Mouse (Mus musculus): ENCODE results near the gene Olfr976. TPM values are rescaled to one million over a fixed set of nuclear protein-coding genes. Genes with fewer than 3 reads are reported as not detected.
"Not testable (repeated sequence)": the region's sequence is repeated elsewhere in the genome, so short reads cannot be mapped to it uniquely, and the experiment has no call there.

Gene Olfr976
- not detected in 2 replicates for polyA plus RNA-seq (2016; fragmentation: Nextera tagmentation; extraction: Ambion mirVana)

GRCm38 (mm10) chr9:39961033-39961432 lies at the start of gene Olfr976:
Olfr976 (minus strand) TSS chr9:39961133.
- not testable (repeated sequence) for H3K9me3 ChIP-seq; H3K27me3 ChIP-seq; H3K4me1 ChIP-seq (replicated peaks); H3K4me2 ChIP-seq; H3K27ac ChIP-seq; H3K4me3 ChIP-seq (replicated peaks); ATAC-seq (ENCODE audit: insufficient number of reproducible peaks, insufficient read depth, low FRiP score, low TSS enrichment, low read depth); H3K36me3 ChIP-seq; H3K9ac ChIP-seq (replicated peaks)
- 82% methylated on average over 8 of the region's 9 CpGs for WGBS

GRCm38 (mm10) chr9:40009482-40009881 lies 48.5 kb upstream of the Olfr976 start, which contains the start of gene Olfr980:
Olfr980 (minus strand) TSS chr9:40009582.
- Histone ChIP-seq H3K27ac (no peak within 1 kb of the TSS), H3K4me3 (replicated peaks) (no peak within 1 kb of the TSS), H3K4me1 (replicated peaks) (no peaks in the 10 kb centered on the region), H3K9me3 (no peaks in the 10 kb centered on the region), H3K27me3 (no peaks in the 10 kb centered on the region), H3K4me2 (no peak within 1 kb of the TSS), H3K9ac (replicated peaks) (no peak within 1 kb of the TSS), H3K36me3 (no peaks in the 10 kb centered on the region)
- WGBS = 85% methylated on average over 1 of the region's 1 CpGs
- no peak for ATAC-seq (ENCODE audit: insufficient number of reproducible peaks, insufficient read depth, low FRiP score, low TSS enrichment, low read depth)

- WGBS = 100% methylated on average over 1 of the region's 1 CpGs
- Histone ChIP-seq H3K9ac (replicated peaks) (no peak within 1 kb of the TSS), H3K36me3 (no peaks in the 10 kb centered on the region), H3K27ac (no peak within 1 kb of the TSS), H3K9me3 (no peaks in the 10 kb centered on the region), H3K4me3 (replicated peaks) (no peak within 1 kb of the TSS), H3K4me2 (no peak within 1 kb of the TSS), H3K4me1 (replicated peaks) (no peaks in the 10 kb centered on the region), H3K27me3 (no peaks in the 10 kb centered on the region)
- ATAC-seq (ENCODE audit: insufficient number of reproducible peaks, insufficient read depth, low FRiP score, low TSS enrichment, low read depth) = no peak
These were observed 42.4 kb upstream of the Olfr976 start, which contains the start of gene Olfr979 for GRCm38 (mm10) chr9:40003365-40003764. Olfr979 (minus strand) TSS chr9:40003465.

- Histone ChIP-seq H3K4me1 (replicated peaks) (no peaks in the 10 kb centered on the region), H3K36me3 (no peaks in the 10 kb centered on the region), H3K27ac (no peak within 1 kb of the TSS), H3K4me3 (replicated peaks) (no peak within 1 kb of the TSS), H3K4me2 (no peak within 1 kb of the TSS), H3K27me3 (no peaks in the 10 kb centered on the region), H3K9ac (replicated peaks) (no peak within 1 kb of the TSS), H3K9me3 (no peaks in the 10 kb centered on the region)
- ATAC-seq (ENCODE audit: insufficient number of reproducible peaks, insufficient read depth, low FRiP score, low TSS enrichment, low read depth) = no peak
- 86% methylated on average over 2 of the region's 2 CpGs for WGBS
These were observed 30.9 kb upstream of the Olfr976 start, which contains the start of gene Olfr978 for GRCm38 (mm10) chr9:39991813-39992212. Olfr978 (plus strand) TSS chr9:39992113.

- H3K4me1 ChIP-seq (replicated peaks); ATAC-seq (ENCODE audit: insufficient number of reproducible peaks, insufficient read depth, low FRiP score, low TSS enrichment, low read depth); H3K9me3 ChIP-seq; H3K9ac ChIP-seq (replicated peaks); H3K27ac ChIP-seq; H3K4me3 ChIP-seq (replicated peaks); H3K36me3 ChIP-seq; H3K27me3 ChIP-seq; H3K4me2 ChIP-seq: not testable (repeated sequence)
- 86% methylated on average over 1 of the region's 1 CpGs for WGBS
These were observed 15.7 kb upstream of the Olfr976 start for GRCm38 (mm10) chr9:39976581-39977145.

- WGBS = 78% methylated on average over 1 of the region's 1 CpGs
- H3K4me1 ChIP-seq (replicated peaks) = no peaks in the 10 kb centered on the region
- H3K4me3 ChIP-seq (replicated peaks) = no peak within 1 kb of the TSS
- H3K9ac ChIP-seq (replicated peaks) = no peak within 1 kb of the TSS
- no peaks in the 10 kb centered on the region for H3K27me3 ChIP-seq
- H3K4me2 ChIP-seq = no peak within 1 kb of the TSS
- H3K27ac ChIP-seq = no peak within 1 kb of the TSS
- no peaks in the 10 kb centered on the region for H3K36me3 ChIP-seq
- ATAC-seq (ENCODE audit: insufficient number of reproducible peaks, insufficient read depth, low FRiP score, low TSS enrichment, low read depth) = no peak
- no peaks in the 10 kb centered on the region for H3K9me3 ChIP-seq
These were observed 9.0 kb downstream of the Olfr976 start, which contains the start of gene Olfr975 for GRCm38 (mm10) chr9:39951946-39952345. Olfr975 (minus strand) TSS chr9:39952046.

GRCm38 (mm10) chr9:39937201-39937600 lies 23.7 kb downstream of the Olfr976 start, which contains the start of gene Olfr974:
Olfr974 (plus strand) TSS chr9:39937501.
- H3K9me3 ChIP-seq = no peaks in the 10 kb centered on the region
- H3K4me2 ChIP-seq = no peak within 1 kb of the TSS
- no peak for ATAC-seq (ENCODE audit: insufficient number of reproducible peaks, insufficient read depth, low FRiP score, low TSS enrichment, low read depth)
- no peak within 1 kb of the TSS for H3K4me3 ChIP-seq (replicated peaks)
- no peak within 1 kb of the TSS for H3K9ac ChIP-seq (replicated peaks)
- no peaks in the 10 kb centered on the region for H3K36me3 ChIP-seq
- H3K27ac ChIP-seq = no peak within 1 kb of the TSS
- H3K27me3 ChIP-seq = no peaks in the 10 kb centered on the region
- WGBS = 84% methylated on average over 1 of the region's 1 CpGs
- H3K4me1 ChIP-seq (replicated peaks) = no peaks in the 10 kb centered on the region

GRCm38 (mm10) chr9:39928837-39929236 lies 32.1 kb downstream of the Olfr976 start:
- H3K27me3 ChIP-seq; H3K4me1 ChIP-seq (replicated peaks); H3K4me3 ChIP-seq (replicated peaks); H3K4me2 ChIP-seq; ATAC-seq (ENCODE audit: insufficient number of reproducible peaks, insufficient read depth, low FRiP score, low TSS enrichment, low read depth); H3K9ac ChIP-seq (replicated peaks); H3K9me3 ChIP-seq; H3K27ac ChIP-seq; H3K36me3 ChIP-seq: not testable (repeated sequence)
- 80% methylated on average over 1 of the region's 1 CpGs for WGBS

- H3K9me3 ChIP-seq; H3K27ac ChIP-seq; H3K9ac ChIP-seq (replicated peaks); H3K4me2 ChIP-seq; H3K27me3 ChIP-seq; ATAC-seq (ENCODE audit: insufficient number of reproducible peaks, insufficient read depth, low FRiP score, low TSS enrichment, low read depth); H3K4me1 ChIP-seq (replicated peaks); H3K4me3 ChIP-seq (replicated peaks); H3K36me3 ChIP-seq: not testable (repeated sequence)
- WGBS = no CpG with 5 or more reads among the region's 4 CpGs
These were observed 32.7 kb downstream of the Olfr976 start for GRCm38 (mm10) chr9:39927975-39928836.

- 86% methylated on average over 3 of the region's 3 CpGs for WGBS
- no peak for ATAC-seq (ENCODE audit: insufficient number of reproducible peaks, insufficient read depth, low FRiP score, low TSS enrichment, low read depth)
- Histone ChIP-seq H3K9me3 (no peaks in the 10 kb centered on the region), H3K9ac (replicated peaks) (no peak overlapping the region), H3K27me3 (no peaks in the 10 kb centered on the region), H3K4me2 (no peak overlapping the region), H3K36me3 (no peaks in the 10 kb centered on the region), H3K27ac (no peak overlapping the region), H3K4me3 (replicated peaks) (no peak overlapping the region), H3K4me1 (replicated peaks) (no peaks in the 10 kb centered on the region)
These were observed 51.0 kb downstream of the Olfr976 start for GRCm38 (mm10) chr9:39909939-39910338.

GRCm38 (mm10) chr9:39907036-39907435 lies 53.9 kb downstream of the Olfr976 start, which contains the start of gene Olfr229:
Olfr229 (plus strand) TSS chr9:39907336.
- no peaks in the 10 kb centered on the region for H3K27me3 ChIP-seq
- 73% methylated on average over 2 of the region's 2 CpGs for WGBS
- no peaks in the 10 kb centered on the region for H3K36me3 ChIP-seq
- no peak within 1 kb of the TSS for H3K4me3 ChIP-seq (replicated peaks)
- no peak within 1 kb of the TSS for H3K27ac ChIP-seq
- no peak within 1 kb of the TSS for H3K9ac ChIP-seq (replicated peaks)
- no peak for ATAC-seq (ENCODE audit: insufficient number of reproducible peaks, insufficient read depth, low FRiP score, low TSS enrichment, low read depth)
- H3K9me3 ChIP-seq = no peaks in the 10 kb centered on the region
- no peaks in the 10 kb centered on the region for H3K4me1 ChIP-seq (replicated peaks)
- H3K4me2 ChIP-seq = no peak within 1 kb of the TSS
